Mouse (Mus musculus): ENCODE measurements at regions not wholly inside any gene's neighbourhood (a gene's known extent, or its start where the extent isn't known, plus 50 kb on each side); places are given as distances from the start of the nearest gene placed in this dataset.

DNA sequence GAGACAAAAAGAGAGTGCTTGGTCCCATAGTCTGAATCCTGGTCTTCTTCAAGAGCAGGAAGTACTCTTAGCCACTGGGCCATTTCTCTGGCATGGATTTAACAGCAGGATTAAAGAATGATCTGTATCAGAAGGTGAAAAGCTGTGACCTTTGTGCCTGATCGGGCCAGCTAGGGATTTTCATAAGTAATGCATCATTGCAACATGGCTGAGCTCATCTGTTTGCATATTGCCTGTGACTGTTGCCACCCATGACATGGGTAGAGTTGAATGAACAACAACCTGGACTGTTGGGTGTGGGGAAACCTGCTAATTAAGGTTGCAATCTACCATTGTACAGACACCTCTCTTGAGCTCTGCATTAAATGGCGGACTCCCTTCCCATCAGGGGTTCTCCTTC, 119.6 kb downstream of the Tbx5 start:
- TF ChIP-seq CTCF (conservative IDR thresholded peaks at IDR 0.05; ENCODE audit: insufficient read depth, insufficient read length, low read depth, low read length): no peak
- TF ChIP-seq POLR2A (IDR thresholded peaks at IDR 0.05; ENCODE audit: low read depth, low read length): no peak
